Mouse (Mus musculus) embryonic fibroblast, embryonic 13.5 days (primary cell): ENCODE data around the gene Ambra1.

Source experiments
- CTCF ChIP-seq: IDR thresholded peaks from 2 replicates; pipeline ENCODE4 v1.5.1; 2011; ENCODE audit warnings: mild to moderate bottlenecking, control low read depth, low read length, moderate library complexity, borderline replicate concordance; ENCODE audit not compliant: insufficient read depth
- POLR2A ChIP-seq: IDR thresholded peaks from 2 replicates; pipeline ENCODE4 v1.6.1; 2011; ENCODE audit warnings: low read depth, mild to moderate bottlenecking, control low read depth, low read length, moderate library complexity

- TF ChIP-seq CTCF (no peak), POLR2A (no peak)
Observed at GRCm38 (mm10) chr2:91928534-91929350, 198.8 kb downstream of the Ambra1 start.
